Mouse (Mus musculus): ENCODE results near the gene Dis3l2. TPM values are rescaled to one million over a fixed set of nuclear protein-coding genes. Genes with fewer than 3 reads are reported as not detected.

Gene Dis3l2
- total RNA-seq (2014; fragmentation: Nextera tagmentation) (31.5 and 32.5 TPM in 2 replicates), total RNA-seq (2017) (41.8 and 44.3 TPM in 2 replicates), polyA plus RNA-seq (2012) (9.2 and 11.6 TPM in 2 replicates)

- H3K4me3 ChIP-seq (ENCODE audit: low read depth, low read length), result peak within 1 kb of the TSS; percentile 81
- peak; percentile 29; the same call in 1 of the 2 replicates for ATAC-seq (ENCODE audit: extremely low read depth, insufficient number of reproducible peaks, low FRiP score, poor library complexity, severe bottlenecking)
- DNase-seq (ENCODE audit: low spot score), result peak; percentile 73
- H3K9me3 ChIP-seq (replicated peaks), result no peaks in the 10 kb centered on the region
- TF ChIP-seq CTCF (IDR thresholded peaks at IDR 0.05; ENCODE audit: low read depth, low read length), result no peak
- TF ChIP-seq TAL1 (conservative IDR thresholded peaks at IDR 0.05; ENCODE audit: low read depth, low read length), result no peak
- TF ChIP-seq POLR2AphosphoS5 (IDR thresholded peaks at IDR 0.05; ENCODE audit: insufficient replicate concordance, low read depth, low read length), result 0 out of 2 replicates have a peak, but pooled peaks have one; percentile 48
- TF ChIP-seq GATA2 (IDR thresholded peaks at IDR 0.05; ENCODE audit: borderline replicate concordance, low read depth, low read length), result no peak
- no peak for TF ChIP-seq GATA1 (IDR thresholded peaks at IDR 0.05; ENCODE audit: borderline replicate concordance, low read length)
- H3K27me3 ChIP-seq (ENCODE audit: insufficient read depth, low read length), result no peaks in the 10 kb centered on the region
- H3K4me1 ChIP-seq (ENCODE audit: insufficient read depth, low read depth, low read length), result peaks cover 46% of the 10 kb centered on the region
- H3K36me3 ChIP-seq (replicated peaks), result peaks cover 7% of the 10 kb centered on the region
These were observed at the start of gene Dis3l2 for GRCm38 (mm10) chr1:86703300-86703964. Gene Dis3l2, plus strand, starts transcription at chr1:86703808.

- Histone ChIP-seq H3K4me1 (ENCODE audit: insufficient read depth, low read depth, low read length) (no peaks in the 10 kb centered on the region), H3K36me3 (replicated peaks) (no peaks in the 10 kb centered on the region), H3K4me3 (ENCODE audit: low read depth, low read length) (no peak overlapping the region), H3K9me3 (replicated peaks) (no peaks in the 10 kb centered on the region), H3K27me3 (ENCODE audit: insufficient read depth, low read length) (peaks cover 37% of the 10 kb centered on the region)
- no peak for TF ChIP-seq GATA1 (IDR thresholded peaks at IDR 0.05; ENCODE audit: borderline replicate concordance, low read length)
- no peak for TF ChIP-seq TAL1 (conservative IDR thresholded peaks at IDR 0.05; ENCODE audit: low read depth, low read length)
- TF ChIP-seq CTCF (IDR thresholded peaks at IDR 0.05; ENCODE audit: low read depth, low read length), result no peak
- TF ChIP-seq GATA2 (IDR thresholded peaks at IDR 0.05; ENCODE audit: borderline replicate concordance, low read depth, low read length), result no peak
- TF ChIP-seq POLR2AphosphoS5 (IDR thresholded peaks at IDR 0.05; ENCODE audit: insufficient replicate concordance, low read depth, low read length), result no peak
- DNase-seq (ENCODE audit: low spot score) (no peak), ATAC-seq (ENCODE audit: extremely low read depth, insufficient number of reproducible peaks, low FRiP score, poor library complexity, severe bottlenecking) (no peak)
These were observed 46.5 kb upstream of the Dis3l2 start for GRCm38 (mm10) chr1:86657071-86657470.

GRCm38 (mm10) chr1:86665091-86665490, 38.5 kb upstream of the Dis3l2 start:
- no peak for ATAC-seq (ENCODE audit: extremely low read depth, insufficient number of reproducible peaks, low FRiP score, poor library complexity, severe bottlenecking)
- TF ChIP-seq CTCF (IDR thresholded peaks at IDR 0.05; ENCODE audit: low read depth, low read length), result no peak
- TF ChIP-seq TAL1 (conservative IDR thresholded peaks at IDR 0.05; ENCODE audit: low read depth, low read length), result no peak
- TF ChIP-seq GATA2 (IDR thresholded peaks at IDR 0.05; ENCODE audit: borderline replicate concordance, low read depth, low read length), result no peak
- no peak for TF ChIP-seq POLR2AphosphoS5 (IDR thresholded peaks at IDR 0.05; ENCODE audit: insufficient replicate concordance, low read depth, low read length)
- no peak for TF ChIP-seq GATA1 (IDR thresholded peaks at IDR 0.05; ENCODE audit: borderline replicate concordance, low read length)
- Histone ChIP-seq H3K4me3 (ENCODE audit: low read depth, low read length) (no peak overlapping the region), H3K27me3 (ENCODE audit: insufficient read depth, low read length) (peaks cover 50% of the 10 kb centered on the region), H3K4me1 (ENCODE audit: insufficient read depth, low read depth, low read length) (no peaks in the 10 kb centered on the region), H3K36me3 (replicated peaks) (no peaks in the 10 kb centered on the region), H3K9me3 (replicated peaks) (no peaks in the 10 kb centered on the region)
- DNase-seq (ENCODE audit: low spot score), result no peak

GRCm38 (mm10) chr1:86669552-86670273, 33.9 kb upstream of the Dis3l2 start:
- Histone ChIP-seq H3K4me3 (ENCODE audit: low read depth, low read length) (no peak overlapping the region), H3K9me3 (replicated peaks) (no peaks in the 10 kb centered on the region), H3K4me1 (ENCODE audit: insufficient read depth, low read depth, low read length) (no peaks in the 10 kb centered on the region), H3K36me3 (replicated peaks) (no peaks in the 10 kb centered on the region), H3K27me3 (ENCODE audit: insufficient read depth, low read length) (peaks cover 50% of the 10 kb centered on the region)
- TF ChIP-seq TAL1 (conservative IDR thresholded peaks at IDR 0.05; ENCODE audit: low read depth, low read length), result no peak
- no peak for TF ChIP-seq CTCF (IDR thresholded peaks at IDR 0.05; ENCODE audit: low read depth, low read length)
- TF ChIP-seq GATA2 (IDR thresholded peaks at IDR 0.05; ENCODE audit: borderline replicate concordance, low read depth, low read length), result no peak
- TF ChIP-seq POLR2AphosphoS5 (IDR thresholded peaks at IDR 0.05; ENCODE audit: insufficient replicate concordance, low read depth, low read length), result no peak
- no peak for TF ChIP-seq GATA1 (IDR thresholded peaks at IDR 0.05; ENCODE audit: borderline replicate concordance, low read length)
- ATAC-seq (ENCODE audit: extremely low read depth, insufficient number of reproducible peaks, low FRiP score, poor library complexity, severe bottlenecking) (no peak), DNase-seq (ENCODE audit: low spot score) (no peak)

- H3K4me3 ChIP-seq (ENCODE audit: low read depth, low read length), result no peak within 1 kb of the TSS
- DNase-seq (ENCODE audit: low spot score), result no peak
- no peaks in the 10 kb centered on the region for H3K36me3 ChIP-seq (replicated peaks)
- peaks cover 50% of the 10 kb centered on the region for H3K27me3 ChIP-seq (ENCODE audit: insufficient read depth, low read length)
- no peak for ATAC-seq (ENCODE audit: extremely low read depth, insufficient number of reproducible peaks, low FRiP score, poor library complexity, severe bottlenecking)
- H3K4me1 ChIP-seq (ENCODE audit: insufficient read depth, low read depth, low read length), result no peaks in the 10 kb centered on the region
- no peak for TF ChIP-seq TAL1 (conservative IDR thresholded peaks at IDR 0.05; ENCODE audit: low read depth, low read length)
- TF ChIP-seq GATA2 (IDR thresholded peaks at IDR 0.05; ENCODE audit: borderline replicate concordance, low read depth, low read length), result no peak
- TF ChIP-seq GATA1 (IDR thresholded peaks at IDR 0.05; ENCODE audit: borderline replicate concordance, low read length), result no peak
- no peak for TF ChIP-seq POLR2AphosphoS5 (IDR thresholded peaks at IDR 0.05; ENCODE audit: insufficient replicate concordance, low read depth, low read length)
- no peak for TF ChIP-seq CTCF (IDR thresholded peaks at IDR 0.05; ENCODE audit: low read depth, low read length)
- H3K9me3 ChIP-seq (replicated peaks), result no peaks in the 10 kb centered on the region
These were observed 33.1 kb upstream of the Dis3l2 start, which contains the start of gene Nppc for GRCm38 (mm10) chr1:86670279-86671038. Gene Nppc, minus strand, starts transcription at chr1:86670571.

Measured in G1E (cell line).